Mouse (Mus musculus) ES-Bruce4 (cell line): ENCODE results near the gene Ccnd2. TPM values are rescaled to one million over a fixed set of nuclear protein-coding genes. Genes with fewer than 3 reads are reported as not detected.

ENCODE experiments used
- H3K27ac ChIP-seq: 2 replicates; pipeline ENCODE4 v1.5.1; 2012; ENCODE audit warnings: low read length, inconsistent platforms; ENCODE audit not compliant: insufficient read depth
- H3K27me3 ChIP-seq: 2 replicates; pipeline ENCODE4 v1.6.1; 2012; ENCODE audit warnings: mild to moderate bottlenecking, low read length, inconsistent platforms; ENCODE audit not compliant: control insufficient read depth, poor library complexity, insufficient read depth, severe bottlenecking
- H3K36me3 ChIP-seq: 2 replicates; pipeline ENCODE4 v1.6.1; 2012; ENCODE audit warnings: inconsistent platforms, mild to moderate bottlenecking, low read length, moderate library complexity; ENCODE audit not compliant: control insufficient read depth, poor library complexity, insufficient read depth, severe bottlenecking
- H3K4me1 ChIP-seq: one replicate; pipeline ENCODE4 v1.8.1; 2011; ENCODE audit warnings: low read length; ENCODE audit not compliant: control insufficient read depth, insufficient read depth
- H3K4me3 ChIP-seq: 2 replicates; pipeline ENCODE4 v1.5.1; 2011; ENCODE audit warnings: low read depth, mild to moderate bottlenecking, low read length
- H3K9ac ChIP-seq: 2 replicates; pipeline ENCODE4 v1.6.1; 2012; ENCODE audit warnings: low read depth, mild to moderate bottlenecking, inconsistent platforms; ENCODE audit not compliant: poor library complexity, severe bottlenecking
- H3K9me3 ChIP-seq: replicated peaks from 2 replicates; pipeline ENCODE4 v1.6.1; 2012; ENCODE audit warnings: mild to moderate bottlenecking, low read length, inconsistent platforms; ENCODE audit not compliant: control insufficient read depth, poor library complexity, insufficient read depth, severe bottlenecking
- CTCF ChIP-seq: IDR thresholded peaks from one replicate; pipeline ENCODE4 v1.8.1; 2011; ENCODE audit warnings: low read depth, low read length
- EP300 ChIP-seq: IDR thresholded peaks from 2 replicates; pipeline ENCODE4 v1.6.1; 2011; ENCODE audit warnings: low read depth, low read length; ENCODE audit not compliant: insufficient read depth
- POLR2A ChIP-seq: IDR thresholded peaks from one replicate; pipeline ENCODE4 v1.8.1; 2011; ENCODE audit warnings: low read length; ENCODE audit not compliant: insufficient read depth
- polyA plus RNA-seq: library from polyadenylated mRNA; stranded (reverse); fragments of >200 nt; gene quantifications from 2 replicates; pipeline ENCODE4 v1.2.4, GENCODE M21; 2011; ENCODE audit warnings: low read depth; ENCODE audit not compliant: missing spikeins, insufficient read depth, insufficient read length

The Ccnd2 gene
- polyA plus RNA-seq, result 12.4 and 18.2 TPM in 2 replicates

GRCm38 (mm10) chr6:127152106-127152951 lies at the start of gene Ccnd2:
Gene Ccnd2 (minus strand): TSS chr6:127152193.
- TF ChIP-seq CTCF, result no peak
- TF ChIP-seq EP300, result no peak
- TF ChIP-seq POLR2A, result no peak
- Histone ChIP-seq H3K4me1 (no peaks in the 10 kb centered on the region), H3K9me3 (no peaks in the 10 kb centered on the region), H3K4me3 (peak within 1 kb of the TSS; percentile 59), H3K36me3 (no peaks in the 10 kb centered on the region), H3K9ac (peak within 1 kb of the TSS; percentile 38), H3K27ac (no peak within 1 kb of the TSS), H3K27me3 (peaks cover 51% of the 10 kb centered on the region)

GRCm38 (mm10) chr6:127196985-127197384 lies 45.0 kb upstream of the Ccnd2 start:
- Histone ChIP-seq H3K27ac (no peak overlapping the region), H3K36me3 (no peaks in the 10 kb centered on the region), H3K27me3 (no peaks in the 10 kb centered on the region), H3K9ac (no peak overlapping the region), H3K4me3 (no peak overlapping the region), H3K4me1 (no peaks in the 10 kb centered on the region), H3K9me3 (no peaks in the 10 kb centered on the region)
- no peak for TF ChIP-seq CTCF
- no peak for TF ChIP-seq POLR2A
- no peak for TF ChIP-seq EP300

GRCm38 (mm10) chr6:127181296-127181695 lies 29.3 kb upstream of the Ccnd2 start:
- H3K27me3 ChIP-seq, result no peaks in the 10 kb centered on the region
- H3K36me3 ChIP-seq, result no peaks in the 10 kb centered on the region
- H3K4me3 ChIP-seq, result peak overlapping the region; percentile 15; the same call in 1 of the 2 replicates
- no peaks in the 10 kb centered on the region for H3K4me1 ChIP-seq
- no peak for TF ChIP-seq EP300
- no peaks in the 10 kb centered on the region for H3K9me3 ChIP-seq
- no peak overlapping the region for H3K27ac ChIP-seq
- H3K9ac ChIP-seq, result no peak overlapping the region

GRCm38 (mm10) chr6:127179056-127179759 lies 27.2 kb upstream of the Ccnd2 start:
- Histone ChIP-seq H3K4me1 (no peaks in the 10 kb centered on the region), H3K9ac (no peak overlapping the region), H3K27me3 (no peaks in the 10 kb centered on the region), H3K9me3 (no peaks in the 10 kb centered on the region), H3K27ac (no peak overlapping the region), H3K36me3 (no peaks in the 10 kb centered on the region), H3K4me3 (no peak overlapping the region)
- TF ChIP-seq EP300, result no peak
- TF ChIP-seq CTCF, result no peak
- TF ChIP-seq POLR2A, result no peak

GRCm38 (mm10) chr6:127177962-127178361 lies 26.0 kb upstream of the Ccnd2 start:
- no peak overlapping the region for H3K9ac ChIP-seq
- H3K27ac ChIP-seq, result no peak overlapping the region
- no peak overlapping the region for H3K4me3 ChIP-seq
- H3K4me1 ChIP-seq, result no peaks in the 10 kb centered on the region
- H3K27me3 ChIP-seq, result no peaks in the 10 kb centered on the region
- H3K9me3 ChIP-seq, result no peaks in the 10 kb centered on the region
- no peaks in the 10 kb centered on the region for H3K36me3 ChIP-seq
- TF ChIP-seq CTCF (no peak), POLR2A (no peak)

GRCm38 (mm10) chr6:127177441-127177840 lies 25.4 kb upstream of the Ccnd2 start:
- no peak overlapping the region for H3K9ac ChIP-seq
- no peaks in the 10 kb centered on the region for H3K27me3 ChIP-seq
- no peaks in the 10 kb centered on the region for H3K36me3 ChIP-seq
- TF ChIP-seq EP300 (no peak), POLR2A (no peak), CTCF (no peak)
- no peaks in the 10 kb centered on the region for H3K4me1 ChIP-seq
- no peak overlapping the region for H3K27ac ChIP-seq
- H3K9me3 ChIP-seq, result no peaks in the 10 kb centered on the region
- H3K4me3 ChIP-seq, result no peak overlapping the region
